Mouse (Mus musculus) frontal cortex, postnatal 25 days (tissue): ENCODE data around the gene Olfr820.
"Not testable (repeated sequence)": the region's sequence is repeated elsewhere in the genome, so short reads cannot be mapped to it uniquely, and the experiment has no call there.

ENCODE experiments used
- DNase-seq, 2 experiments: peaks; one replicate each; pipeline ENCODE4 v3.0.0; 2022; ENCODE audit warnings: low spot score in 2 of 2

Olfr820 gene

GRCm38 (mm10) chr10:130012321-130012720, at the start of gene Olfr820:
Gene Olfr820, plus strand, starts transcription at chr10:130012621.
- DNase-seq, result no peak

GRCm38 (mm10) chr10:129966232-129966631, 46.2 kb upstream of the Olfr820 start:
- not testable (repeated sequence) for DNase-seq

- not testable (repeated sequence) for DNase-seq
Observed at GRCm38 (mm10) chr10:129967166-129967565, 45.3 kb upstream of the Olfr820 start, which contains the start of gene Olfr819. Gene Olfr819, minus strand, starts transcription at chr10:129967266.

GRCm38 (mm10) chr10:129972994-129973393, 39.4 kb upstream of the Olfr820 start:
- DNase-seq, result not testable (repeated sequence)

- DNase-seq, result not testable (repeated sequence)
Observed at GRCm38 (mm10) chr10:129976040-129976439, 36.4 kb upstream of the Olfr820 start, which contains the start of gene Olfr247. Gene Olfr247, minus strand, starts transcription at chr10:129976140.

- not testable (repeated sequence) for DNase-seq
Observed at GRCm38 (mm10) chr10:129981867-129982266, 30.6 kb upstream of the Olfr820 start.

- not testable (repeated sequence) for DNase-seq
Observed at GRCm38 (mm10) chr10:129984962-129985361, 27.5 kb upstream of the Olfr820 start, which contains the start of gene Gm10310. Gene Gm10310, minus strand, starts transcription at chr10:129985062.

GRCm38 (mm10) chr10:130004104-130004503, 8.3 kb upstream of the Olfr820 start:
- not testable (repeated sequence) for DNase-seq

- DNase-seq, result not testable (repeated sequence)
Observed at GRCm38 (mm10) chr10:130005366-130005765, 7.1 kb upstream of the Olfr820 start.

- no peak for DNase-seq
Observed at GRCm38 (mm10) chr10:130030048-130030447, 17.6 kb downstream of the Olfr820 start, which contains the start of gene Olfr821. Gene Olfr821, plus strand, starts transcription at chr10:130030348.

- no peak for DNase-seq
Observed at GRCm38 (mm10) chr10:130037096-130037495, 24.7 kb downstream of the Olfr820 start.
